Mouse (Mus musculus) stomach, postnatal 0 days (tissue): Measurements from ENCODE around the gene Tapbp. TPM values are rescaled to one million over a fixed set of nuclear protein-coding genes. Genes with fewer than 3 reads are reported as not detected.

ENCODE experiments used
- ATAC-seq: fragments of 200-750 bp; cut with Nextera tagmentation; 2 replicates; pipeline ENCODE4 v1.8.0; 2017; ENCODE audit not compliant: low FRiP score, low TSS enrichment
- DNase-seq: peaks from one replicate; pipeline ENCODE4 v3.0.0-alpha.2; 2016; ENCODE audit warnings: low spot score
- H3K27ac ChIP-seq: fragments of 300-500 bp; sonication (generic); replicated peaks from 2 replicates; pipeline ENCODE4 v1.5.1; 2014; ENCODE audit warnings: mild to moderate bottlenecking, control low read depth
- H3K27me3 ChIP-seq: fragments of 300-500 bp; sonication (generic); 2 replicates; pipeline ENCODE4 v1.6.1; 2014; ENCODE audit warnings: low read length; ENCODE audit not compliant: control insufficient read depth, insufficient read depth
- H3K36me3 ChIP-seq: fragments of 300-500 bp; sonication (generic); 2 replicates; pipeline ENCODE4 v1.6.1; 2014; ENCODE audit warnings: low read length, mixed read lengths; ENCODE audit not compliant: control insufficient read depth, insufficient read depth
- H3K4me1 ChIP-seq: fragments of 300-500 bp; sonication (generic); replicated peaks from 2 replicates; pipeline ENCODE4 v1.6.1; 2014; ENCODE audit warnings: antibody characterized with exemption; ENCODE audit not compliant: control insufficient read depth, insufficient read depth
- H3K4me2 ChIP-seq: fragments of 300-500 bp; sonication (generic); replicated peaks from 2 replicates; pipeline ENCODE4 v1.6.1; 2014; ENCODE audit warnings: low read depth, mild to moderate bottlenecking, control low read depth, moderate library complexity
- H3K4me3 ChIP-seq: fragments of 300-500 bp; sonication (generic); 2 replicates; pipeline ENCODE4 v1.5.1; 2014; ENCODE audit warnings: low read depth, low read length, control low read depth
- H3K9ac ChIP-seq: fragments of 300-500 bp; sonication (generic); 2 replicates; pipeline ENCODE4 v1.6.1; 2014; ENCODE audit warnings: mild to moderate bottlenecking, low read length, control low read depth, mixed read lengths
- H3K9me3 ChIP-seq: fragments of 300-500 bp; sonication (generic); 2 replicates; pipeline ENCODE4 v1.6.1; 2016; ENCODE audit warnings: low read length; ENCODE audit not compliant: control insufficient read depth
- CTCF ChIP-seq: IDR thresholded peaks from 2 replicates; pipeline ENCODE4 v1.5.1; 2016; ENCODE audit warnings: antibody characterized with exemption, low read depth, mild to moderate bottlenecking, moderate library complexity
- EP300 ChIP-seq: optimal IDR thresholded peaks from 2 replicates; pipeline ENCODE3; 2016; ENCODE audit warnings: antibody characterized with exemption
- WGBS: fragments of 180-500 bp; shearing (Covaris S2); extraction: QIAGEN DNeasy Blood & Tissue Kit; methylation state at CpG from one replicate; pipeline ENCODE4 v1.1.7; 2014; 5-methylcytosine and 5-hydroxymethylcytosine counted together
- polyA plus RNA-seq: library from polyadenylated mRNA; unstranded; fragments of >200 nt; fragmentation: Nextera tagmentation; extraction: Ambion mirVana; gene quantifications from 2 replicates; pipeline ENCODE4 v1.2.1, GENCODE M21; 2015

Tapbp gene
- polyA plus RNA-seq, 1 experiment from 2014 or later = 63.7 TPM

- DNase-seq = peak; percentile 89
- Histone ChIP-seq H3K9me3 (no peaks in the 10 kb centered on the region), H3K9ac (peak within 1 kb of the TSS; percentile 85), H3K27me3 (no peaks in the 10 kb centered on the region), H3K4me2 (peak within 1 kb of the TSS; percentile 92), H3K36me3 (peaks cover 4% of the 10 kb centered on the region), H3K27ac (no peak within 1 kb of the TSS), H3K4me3 (peak within 1 kb of the TSS; percentile 70), H3K4me1 (peaks cover 6% of the 10 kb centered on the region; the same call in 1 of the 2 replicates)
- no peak for TF ChIP-seq CTCF
- peak; percentile 60 for TF ChIP-seq EP300
- peak; percentile 86 for ATAC-seq
- WGBS = under 1% methylated on average over 36 of the region's 36 CpGs
Measured at GRCm38 (mm10) chr17:33940206-33940805, 24.6 kb downstream of the Tapbp start, which contains the start of the genes Pfdn6 and Wdr46. Gene Pfdn6, minus strand, starts transcription at chr17:33940343. Gene Wdr46, plus strand, starts transcription at chr17:33940660.

DNA sequence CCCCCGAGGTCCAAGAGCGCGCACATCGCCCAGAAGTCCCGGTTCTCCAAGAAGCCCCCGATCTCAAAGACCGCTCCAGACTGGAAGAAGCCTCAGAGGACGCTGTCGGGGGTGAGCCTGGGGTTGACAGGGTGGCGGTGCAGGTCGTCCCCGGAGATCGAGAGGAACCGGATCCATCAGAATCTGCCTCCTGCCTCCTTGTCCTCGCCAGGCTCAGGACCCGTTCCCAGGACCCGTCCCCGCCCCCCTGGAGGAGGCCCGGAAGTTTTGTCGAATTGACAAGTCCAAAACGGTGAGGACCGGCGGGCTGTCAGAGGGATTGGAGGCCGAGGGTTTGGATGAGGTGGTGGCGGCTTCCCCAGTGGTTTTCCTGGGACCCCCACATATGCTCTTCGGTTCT lies 25.3 kb downstream of the Tapbp start:
- Histone ChIP-seq H3K9me3 (no peaks in the 10 kb centered on the region), H3K4me2 (peak overlapping the region; percentile 92), H3K27me3 (no peaks in the 10 kb centered on the region), H3K4me1 (peaks cover 6% of the 10 kb centered on the region; the same call in 1 of the 2 replicates), H3K4me3 (peak overlapping the region; percentile 70), H3K27ac (no peak overlapping the region), H3K9ac (peak overlapping the region; percentile 85), H3K36me3 (peaks cover 4% of the 10 kb centered on the region)
- TF ChIP-seq EP300 (no peak), CTCF (no peak)
- DNase-seq (peak; percentile 46), ATAC-seq (peak; percentile 5; the same call in 1 of the 2 replicates)
- 1% methylated on average over 26 of the region's 26 CpGs for WGBS

DNA sequence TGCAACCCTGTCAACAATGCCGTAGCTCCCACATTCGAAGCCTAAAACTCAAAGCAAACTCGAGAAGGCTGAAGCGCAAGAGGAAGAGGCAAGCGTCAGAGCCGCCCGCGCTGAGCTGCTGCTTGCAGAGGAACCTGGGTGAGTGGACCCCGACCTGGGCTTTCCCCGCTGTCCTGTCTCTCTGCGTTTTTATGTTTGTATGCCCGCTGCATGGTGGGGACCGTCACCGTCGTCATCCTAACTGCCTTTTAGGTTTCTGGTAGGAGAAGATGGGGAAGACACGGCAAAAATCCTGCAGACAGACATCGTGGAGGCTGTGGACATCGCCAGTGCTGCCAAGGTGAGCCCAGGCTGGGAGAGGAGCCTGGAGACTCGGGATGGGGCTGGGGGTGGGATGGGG lies 25.7 kb downstream of the Tapbp start:
- no peaks in the 10 kb centered on the region for H3K9me3 ChIP-seq
- no peak overlapping the region for H3K27ac ChIP-seq
- peaks cover 6% of the 10 kb centered on the region; the same call in 1 of the 2 replicates for H3K4me1 ChIP-seq
- peak overlapping the region; percentile 70 for H3K4me3 ChIP-seq
- 48% methylated on average over 19 of the region's 19 CpGs for WGBS
- peak overlapping the region; percentile 85 for H3K9ac ChIP-seq
- no peaks in the 10 kb centered on the region for H3K27me3 ChIP-seq
- H3K36me3 ChIP-seq = peaks cover 4% of the 10 kb centered on the region
- no peak for TF ChIP-seq CTCF
- no peak for TF ChIP-seq EP300
- peak overlapping the region; percentile 92 for H3K4me2 ChIP-seq
- ATAC-seq (no peak), DNase-seq (no peak)

- Histone ChIP-seq H3K36me3 (peaks cover 7% of the 10 kb centered on the region), H3K4me3 (no peak overlapping the region), H3K27ac (no peak overlapping the region), H3K27me3 (no peaks in the 10 kb centered on the region), H3K9ac (no peak overlapping the region), H3K9me3 (no peaks in the 10 kb centered on the region), H3K4me2 (no peak overlapping the region), H3K4me1 (peaks cover 6% of the 10 kb centered on the region; the same call in 1 of the 2 replicates)
- ATAC-seq (no peak), DNase-seq (no peak)
- TF ChIP-seq CTCF (no peak), EP300 (no peak)
- WGBS = 90% methylated on average over 15 of the region's 15 CpGs
Measured at GRCm38 (mm10) chr17:33943454-33943853, 27.8 kb downstream of the Tapbp start.

GRCm38 (mm10) chr17:33947430-33948089 lies 31.9 kb downstream of the Tapbp start:
- 84% methylated on average over 10 of the region's 10 CpGs for WGBS
- Histone ChIP-seq H3K4me3 (no peak overlapping the region), H3K4me2 (no peak overlapping the region), H3K9me3 (no peaks in the 10 kb centered on the region), H3K27ac (no peak overlapping the region), H3K4me1 (peaks cover 4% of the 10 kb centered on the region), H3K9ac (no peak overlapping the region), H3K36me3 (peaks cover 8% of the 10 kb centered on the region), H3K27me3 (no peaks in the 10 kb centered on the region)
- ATAC-seq (no peak), DNase-seq (no peak)
- no peak for TF ChIP-seq CTCF
- no peak for TF ChIP-seq EP300
